17 mouse cellular contexts compared by ENCODE assay signal in genomic region chr4:119968887-119969286, GRCm38 (mm10).
DNase-seq lines count a peak whose midpoint lies in the region; ATAC-seq and TF ChIP-seq lines count a peak whose summit lies in the region.
"Had no signal": no experiment of that assay in that cellular context is flagged by ENCODE, and none has a peak within 500 bp of the region (broad histone marks: within the 10 kb centered on the region; RNA-seq: fewer than 3 reads in every experiment).

No protein-coding gene starts in this region.

- in situ Hi-C loops in CH12.LX (cut with MboI; ENCODE audit: low pct_ligation_motif_present, low pct_unique_long_range_greater_than_20kb, low sequenced_read_pairs): loop anchor here (5.0 kb wide), 1 partner anchor 83 kb away; no protein-coding TSS in a partner anchor

- TF ChIP-seq EP300 in CH12.LX (IDR thresholded peaks at IDR 0.05; ENCODE audit: low read length): peak; percentile 74

- no peaks in the 10 kb centered on the region for H3K9me3 ChIP-seq in forebrain, embryonic 15.5 days
- no peaks in the 10 kb centered on the region for H3K9me3 ChIP-seq in forebrain, embryonic 13.5 days (replicated peaks)
- no peaks in the 10 kb centered on the region for H3K9me3 ChIP-seq in CH12.LX (replicated peaks; ENCODE audit: low read length)
- H3K9me3 ChIP-seq: embryonic facial prominence, embryonic 10.5 days; heart, embryonic 13.5 days; hindbrain, embryonic 15.5 days had no signal

- peak overlapping the region; percentile 86; the same call in 1 of the 2 replicates for H3K27ac ChIP-seq in forebrain, embryonic 15.5 days (replicated peaks)
- H3K27ac ChIP-seq in forebrain, embryonic 13.5 days: no peak overlapping the region
- peak overlapping the region; percentile 77; the same call in 1 of the 2 replicates for H3K27ac ChIP-seq in layer of hippocampus, adult 2 months
- H3K27ac ChIP-seq in CH12.LX (ENCODE audit: insufficient read depth, low read depth): 0 out of 2 replicates have a peak overlapping the region, but pooled peaks have one; percentile 1
- H3K27ac ChIP-seq: embryonic facial prominence, embryonic 10.5 days; hindbrain, embryonic 15.5 days had no signal

- H3K79me2 ChIP-seq in CH12.LX (replicated peaks; ENCODE audit: control insufficient read depth, extremely low read depth, insufficient read depth, poor library complexity, severe bottlenecking): no peaks in the 10 kb centered on the region

- no peak overlapping the region for H3K9ac ChIP-seq in forebrain, embryonic 15.5 days (replicated peaks)
- no peak overlapping the region for H3K9ac ChIP-seq in forebrain, embryonic 13.5 days
- H3K9ac ChIP-seq in CH12.LX (ENCODE audit: insufficient read depth, low read depth): no peak overlapping the region
- H3K9ac ChIP-seq: hindbrain, embryonic 15.5 days had no signal

- dilution Hi-C loops in CH12.LX (cut with MboI; ENCODE audit: extremely low pct_ligation_motif_present, extremely low pct_unique_long_range_greater_than_20kb, low sequenced_read_pairs): no loop called here

- no peak for TF ChIP-seq POLR2A in CH12.LX (IDR thresholded peaks at IDR 0.05; ENCODE audit: low read depth, low read length)

- ATAC-seq in forebrain, embryonic 15.5 days (replicated peaks): no peak
- no peak for ATAC-seq in forebrain, embryonic 13.5 days
- ATAC-seq: CD4-positive, CD25-positive, alpha-beta regulatory T cell, adult 4 months had no signal

- no peaks in the 10 kb centered on the region for H3K36me3 ChIP-seq in forebrain, embryonic 15.5 days
- no peaks in the 10 kb centered on the region for H3K36me3 ChIP-seq in forebrain, embryonic 13.5 days (ENCODE audit: poor library complexity, severe bottlenecking)
- H3K36me3 ChIP-seq in CH12.LX (replicated peaks in 1 of 2; ENCODE audit: control insufficient read depth in 1 of 2, insufficient read depth in 1 of 2, low read length in 1 of 2): no peaks in the 10 kb centered on the region
- H3K36me3 ChIP-seq: embryonic facial prominence, embryonic 10.5 days; heart, embryonic 13.5 days; hindbrain, embryonic 15.5 days had no signal

- H3K4me3 ChIP-seq in forebrain, embryonic 15.5 days: no peak overlapping the region
- H3K4me3 ChIP-seq in forebrain, embryonic 13.5 days: no peak overlapping the region
- no peak overlapping the region for H3K4me3 ChIP-seq in layer of hippocampus, adult 2 months
- H3K4me3 ChIP-seq in CH12.LX (replicated peaks in 1 of 3; ENCODE audit: low read depth in 2 of 3, low read length in 2 of 3, poor library complexity in 1 of 3): no peak overlapping the region
- H3K4me3 ChIP-seq: embryonic facial prominence, embryonic 10.5 days; heart, embryonic 13.5 days; hindbrain, embryonic 15.5 days had no signal

- H3K27me3 ChIP-seq in forebrain, embryonic 15.5 days: no peaks in the 10 kb centered on the region
- no peaks in the 10 kb centered on the region for H3K27me3 ChIP-seq in forebrain, embryonic 13.5 days
- H3K27me3 ChIP-seq in CH12.LX (replicated peaks): no peaks in the 10 kb centered on the region
- H3K27me3 ChIP-seq: hindbrain, embryonic 15.5 days had no signal

- no peak for TF ChIP-seq RAD21 in CH12.LX (IDR thresholded peaks at IDR 0.05; ENCODE audit: low read depth, low read length)

- no peak for TF ChIP-seq CTCF in layer of hippocampus, adult 2 months (conservative IDR thresholded peaks at IDR 0.05)
- no peak for TF ChIP-seq CTCF in CH12.LX (conservative IDR thresholded peaks at IDR 0.05 in 1 of 2, IDR thresholded peaks at IDR 0.05 in 1 of 2; ENCODE audit: low read depth in 2 of 2, low read length in 2 of 2)

- H3K4me2 ChIP-seq in forebrain, embryonic 15.5 days (replicated peaks): no peak overlapping the region
- no peak overlapping the region for H3K4me2 ChIP-seq in forebrain, embryonic 13.5 days
- no peak overlapping the region for H3K4me2 ChIP-seq in CH12.LX (ENCODE audit: insufficient read depth, low read depth, poor library complexity, severe bottlenecking)
- H3K4me2 ChIP-seq: heart, embryonic 13.5 days; hindbrain, embryonic 15.5 days had no signal

- 79% methylated on average over 2 of the region's 2 CpGs for WGBS in forebrain, embryonic 15.5 days
- WGBS in forebrain, embryonic 13.5 days: 78% methylated on average over 2 of the region's 2 CpGs

- H3K4me1 ChIP-seq in forebrain, embryonic 15.5 days: peaks cover 50% of the 10 kb centered on the region
- peaks cover 44% of the 10 kb centered on the region for H3K4me1 ChIP-seq in forebrain, embryonic 13.5 days
- H3K4me1 ChIP-seq in CH12.LX (ENCODE audit: control insufficient read depth in 1 of 2, insufficient read depth in 2 of 2): peaks cover 57 to 95% of the 10 kb centered on the region in 2 experiments

- DNase-seq in layer of hippocampus, adult 2 months (ENCODE audit: low spot score in 2 of 2): no peak
- DNase-seq in layer of hippocampus, postnatal 25 days (ENCODE audit: extremely low spot score in 1 of 2, low spot score in 1 of 2): no peak
- DNase-seq in A20 (ENCODE audit: low read depth, low spot score) (peak; percentile 56), CH12.LX (ENCODE audit: extremely low read depth) (no peak)
- DNase-seq in adrenal gland, adult 2 months: no peak
- DNase-seq: adrenal gland, postnatal 14 days; B cell, adult 2 months; cerebellum, adult 18-20 months; cerebellum, postnatal 36 days; gastrocnemius, postnatal 14 days; heart, postnatal 36 days had no signal

TF ChIP-seq in CH12.LX, 34 proteins besides CTCF, POLR2A, EP300 and RAD21:
- TF ChIP-seq JUN (IDR thresholded peaks at IDR 0.05; ENCODE audit: insufficient read depth, low read depth, low read length) (peak; percentile 51), SMC3 (IDR thresholded peaks at IDR 0.05; ENCODE audit: low read depth, low read length) (peak; percentile 13), HCFC1 (IDR thresholded peaks at IDR 0.05; ENCODE audit: low read depth, low read length) (no peak), KAT2A (IDR thresholded peaks at IDR 0.05; ENCODE audit: insufficient replicate concordance, low read length) (no peak), PAX5 (IDR thresholded peaks at IDR 0.05; ENCODE audit: low read length) (no peak), MYC (IDR thresholded peaks at IDR 0.05; ENCODE audit: low read depth, low read length) (peak; percentile 52; the same call in 1 of the 2 replicates), CHD1 (IDR thresholded peaks at IDR 0.05; ENCODE audit: low read depth, low read length) (peak; percentile 71; the same call in 1 of the 2 replicates), MAX (IDR thresholded peaks at IDR 0.05; ENCODE audit: low read length) (0 out of 2 replicates have a peak, but pooled peaks have one; percentile 25), MEF2A (IDR thresholded peaks at IDR 0.05; ENCODE audit: borderline replicate concordance, low read depth, low read length) (0 out of 2 replicates have a peak, but pooled peaks have one; percentile 55), TCF12 (IDR thresholded peaks at IDR 0.05; ENCODE audit: low read depth, low read length) (peak; percentile 78), JUND (conservative IDR thresholded peaks at IDR 0.05; ENCODE audit: low read depth, low read length) (peak; percentile 79), IRF4 (IDR thresholded peaks at IDR 0.05; ENCODE audit: low read depth, low read length) (peak; percentile 79), RCOR1 (conservative IDR thresholded peaks at IDR 0.05; ENCODE audit: low read depth, low read length) (0 out of 2 replicates have a peak, but pooled peaks have one; percentile 57), POLR2AphosphoS2 (IDR thresholded peaks at IDR 0.05; ENCODE audit: low read depth, low read length) (no peak), ETS1 (conservative IDR thresholded peaks at IDR 0.05; ENCODE audit: low read depth, low read length) (0 out of 2 replicates have a peak, but pooled peaks have one; percentile 20), BHLHE40 (IDR thresholded peaks at IDR 0.05; ENCODE audit: low read depth, low read length) (peak; percentile 39; the same call in 1 of the 2 replicates)
TF ChIP-seq in CH12.LX: peak in this region for 12.
